Mouse (Mus musculus) heart, postnatal 0 days (tissue): ENCODE data around the gene Siah2. TPM values are rescaled to one million over a fixed set of nuclear protein-coding genes. Genes with fewer than 3 reads are reported as not detected.
A peak's percentile ranks its signal among the peaks of the same experiment; 100 is the strongest.

Experiments used
- ATAC-seq: fragments of 200-750 bp; cut with Nextera tagmentation; 2 replicates; pipeline ENCODE4 v1.8.0; 2017; ENCODE audit warnings: low read depth, moderate number of reproducible peaks, moderate library complexity; ENCODE audit not compliant: insufficient read depth
- DNase-seq: peaks from one replicate; pipeline ENCODE4 v3.0.0-alpha.2; 2016; ENCODE audit warnings: low spot score
- H3K27ac ChIP-seq: fragments of 300-500 bp; sonication (generic); 2 replicates; pipeline ENCODE4 v1.5.1; 2014; ENCODE audit warnings: low read depth, mild to moderate bottlenecking
- H3K27me3 ChIP-seq: fragments of 300-500 bp; sonication (generic); 2 replicates; pipeline ENCODE4 v1.6.1; 2014; ENCODE audit warnings: low read length, mixed read lengths; ENCODE audit not compliant: control insufficient read depth, insufficient read depth
- H3K36me3 ChIP-seq: fragments of 300-500 bp; sonication (generic); replicated peaks from 2 replicates; pipeline ENCODE4 v1.6.1; 2014; ENCODE audit warnings: low read length, mixed read lengths; ENCODE audit not compliant: control insufficient read depth, insufficient read depth
- H3K4me1 ChIP-seq: fragments of 300-500 bp; sonication (generic); 2 replicates; pipeline ENCODE4 v1.6.1; 2014; ENCODE audit warnings: antibody characterized with exemption; ENCODE audit not compliant: control insufficient read depth, insufficient read depth
- H3K4me2 ChIP-seq: fragments of 300-500 bp; sonication (generic); 2 replicates; pipeline ENCODE4 v1.6.1; 2014; ENCODE audit warnings: low read depth, mild to moderate bottlenecking, low read length, moderate library complexity
- H3K4me3 ChIP-seq: fragments of 300-500 bp; sonication (generic); 2 replicates; pipeline ENCODE4 v1.5.1; 2014; ENCODE audit warnings: low read depth, low read length
- H3K9ac ChIP-seq: fragments of 300-500 bp; sonication (generic); replicated peaks from 2 replicates; pipeline ENCODE4 v1.6.1; 2014; ENCODE audit warnings: low read depth, low read length, mixed read lengths
- H3K9me3 ChIP-seq: fragments of 300-500 bp; sonication (generic); replicated peaks from 2 replicates; pipeline ENCODE4 v1.6.1; 2016; ENCODE audit warnings: low read length; ENCODE audit not compliant: control insufficient read depth
- CTCF ChIP-seq: IDR thresholded peaks from 2 replicates; pipeline ENCODE4 v1.5.1; 2016; ENCODE audit warnings: antibody characterized with exemption, control low read depth, low read depth
- EP300 ChIP-seq: IDR thresholded peaks from 2 replicates; pipeline ENCODE4 v1.6.1; 2016; ENCODE audit warnings: antibody characterized with exemption, low read depth
- WGBS: fragments of 180-500 bp; shearing (Covaris S2); extraction: QIAGEN DNeasy Blood & Tissue Kit; methylation state at CpG from one replicate; pipeline ENCODE4 v1.1.7; 2014; 5-methylcytosine and 5-hydroxymethylcytosine counted together
- polyA plus RNA-seq: library from polyadenylated mRNA; unstranded; fragments of >200 nt; fragmentation: Nextera tagmentation; extraction: Ambion mirVana; gene quantifications from 2 replicates; pipeline ENCODE4 v1.2.1, GENCODE M21; 2015
- total RNA-seq: library from RNA; depleted of rRNA; stranded (reverse); fragments of >200 nt; gene quantifications from 2 replicates; pipeline ENCODE4 v1.2.3, GENCODE M21; 2014; ENCODE audit warnings: low replicate concordance

The Siah2 gene
- total and polyA plus RNA-seq, 2 experiments from 2014 or later = 5.1 to 14.5 TPM

DNA sequence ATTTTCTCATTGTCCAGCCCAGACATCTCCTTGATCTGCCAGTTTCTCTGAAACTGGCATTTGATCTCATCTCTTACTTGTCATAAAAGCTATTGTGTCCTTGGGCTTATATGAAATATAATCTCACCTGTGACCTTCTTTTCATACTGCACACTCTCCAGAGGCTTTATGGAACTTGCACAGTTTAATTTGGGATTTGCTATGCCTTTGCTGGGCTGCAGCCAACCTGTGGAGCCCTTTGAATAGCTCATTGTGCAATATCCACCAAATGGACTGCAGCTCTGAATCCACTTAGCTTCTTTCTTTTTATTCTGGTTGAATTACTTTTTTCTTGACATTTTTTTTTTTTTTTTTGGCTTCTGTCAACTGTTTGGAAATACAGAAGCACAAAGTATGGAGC, 37.3 kb upstream of the Siah2 start:
- Histone ChIP-seq H3K36me3 (no peaks in the 10 kb centered on the region), H3K4me1 (no peaks in the 10 kb centered on the region), H3K27me3 (no peaks in the 10 kb centered on the region), H3K4me2 (no peak overlapping the region), H3K27ac (no peak overlapping the region), H3K9ac (no peak overlapping the region), H3K9me3 (no peaks in the 10 kb centered on the region), H3K4me3 (no peak overlapping the region)
- TF ChIP-seq CTCF (no peak), EP300 (no peak)
- ATAC-seq = no peak
- no peak for DNase-seq

DNA sequence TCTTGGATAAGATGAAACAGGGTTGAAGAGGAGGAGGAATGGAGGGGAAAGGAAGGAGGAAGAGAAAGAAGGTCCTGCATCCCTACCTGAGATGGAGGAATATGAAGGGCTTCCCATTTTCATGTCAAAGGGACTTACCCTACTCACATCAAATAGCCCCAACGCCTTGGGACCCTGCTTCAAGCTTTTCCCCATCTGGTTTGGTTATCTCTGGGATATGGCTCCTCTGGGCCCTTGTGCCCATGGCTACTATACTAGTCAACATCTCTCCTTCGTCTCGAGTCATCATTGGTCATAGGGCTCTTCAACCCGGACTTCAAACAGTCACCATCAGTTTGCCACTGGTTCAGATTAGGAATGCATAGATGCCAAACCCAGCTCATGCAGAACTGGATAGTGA, 35.4 kb upstream of the Siah2 start:
- WGBS = 84% methylated on average over 4 of the region's 4 CpGs
- ATAC-seq = no peak
- H3K36me3 ChIP-seq = no peaks in the 10 kb centered on the region
- no peak overlapping the region for H3K9ac ChIP-seq
- H3K4me1 ChIP-seq = no peaks in the 10 kb centered on the region
- no peaks in the 10 kb centered on the region for H3K9me3 ChIP-seq
- H3K27me3 ChIP-seq = no peaks in the 10 kb centered on the region
- no peak overlapping the region for H3K4me2 ChIP-seq
- H3K27ac ChIP-seq = no peak overlapping the region
- TF ChIP-seq EP300 = no peak
- no peak for TF ChIP-seq CTCF
- no peak for DNase-seq
- H3K4me3 ChIP-seq = no peak overlapping the region

DNA sequence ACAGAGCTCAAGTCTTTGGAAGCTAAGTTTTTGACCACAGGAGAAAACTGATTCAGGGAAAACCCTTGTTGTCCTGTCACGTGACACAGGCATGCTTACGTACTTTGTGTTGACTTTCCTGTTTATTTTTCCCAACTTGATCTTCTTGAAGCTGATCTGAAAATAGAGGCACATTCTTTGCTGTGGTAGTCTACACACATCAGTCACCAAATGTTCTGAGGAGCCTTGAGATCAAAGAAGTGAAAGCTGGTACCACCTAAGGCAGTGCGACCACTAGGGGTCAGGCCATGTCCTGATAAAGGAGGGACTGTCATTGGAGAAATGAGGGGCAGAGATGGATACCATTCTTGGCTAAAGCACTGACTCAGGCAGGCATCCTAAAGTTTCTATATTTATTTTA, 34.8 kb upstream of the Siah2 start:
- no peak overlapping the region for H3K27ac ChIP-seq
- H3K9me3 ChIP-seq = no peaks in the 10 kb centered on the region
- H3K9ac ChIP-seq = no peak overlapping the region
- no peak overlapping the region for H3K4me3 ChIP-seq
- TF ChIP-seq EP300 = no peak
- TF ChIP-seq CTCF = peak; percentile 66
- no peak for ATAC-seq
- H3K4me1 ChIP-seq = no peaks in the 10 kb centered on the region
- DNase-seq = peak; percentile 28
- H3K27me3 ChIP-seq = no peaks in the 10 kb centered on the region
- WGBS = 41% methylated on average over 3 of the region's 3 CpGs
- no peak overlapping the region for H3K4me2 ChIP-seq
- no peaks in the 10 kb centered on the region for H3K36me3 ChIP-seq

DNA sequence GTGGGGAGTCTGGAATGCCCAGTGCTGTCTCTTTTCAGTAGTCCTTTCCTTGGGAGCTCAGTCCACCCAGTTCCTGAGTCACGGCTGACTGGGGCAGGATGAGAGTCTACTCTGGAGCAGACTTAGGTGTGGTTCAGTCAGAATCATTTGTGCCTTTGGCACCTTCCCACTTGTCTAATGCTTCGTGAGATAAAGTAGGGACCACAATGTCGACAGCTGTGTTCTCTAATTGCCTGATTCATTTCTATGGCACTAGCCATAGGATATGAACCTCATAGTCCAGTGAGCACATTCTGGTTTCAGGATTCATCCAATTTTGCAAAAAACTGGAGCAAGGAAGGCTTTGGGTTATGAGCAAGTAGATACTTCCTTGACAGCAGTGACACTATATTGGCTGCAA, 34.2 kb upstream of the Siah2 start:
- no peaks in the 10 kb centered on the region for H3K4me1 ChIP-seq

DNA sequence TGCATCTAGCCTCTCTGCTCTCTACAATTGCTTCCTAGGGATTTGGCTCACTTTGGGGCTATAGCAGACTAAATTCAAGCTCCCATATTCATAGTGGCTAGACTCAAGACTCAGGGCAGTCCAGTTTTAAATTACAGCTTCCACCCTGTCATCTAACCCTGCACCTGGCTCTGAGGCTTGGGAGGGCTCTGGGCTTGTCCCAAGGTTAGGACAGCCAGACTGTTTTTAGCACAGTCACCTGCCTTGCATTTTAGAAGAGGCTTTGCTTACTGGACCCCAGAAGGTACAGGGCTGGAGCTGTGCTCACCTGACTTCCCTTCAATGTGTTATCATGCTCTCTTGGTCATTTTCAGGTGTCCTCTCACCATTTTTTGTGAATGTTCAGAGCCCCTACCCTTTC, 32.6 kb upstream of the Siah2 start:
- no peak overlapping the region for H3K4me2 ChIP-seq
- H3K27ac ChIP-seq = no peak overlapping the region
- no peaks in the 10 kb centered on the region for H3K27me3 ChIP-seq
- H3K9ac ChIP-seq = no peak overlapping the region
- DNase-seq (no peak), ATAC-seq (no peak)
- H3K4me3 ChIP-seq = no peak overlapping the region
- H3K4me1 ChIP-seq = no peaks in the 10 kb centered on the region
- no peak for TF ChIP-seq CTCF
- TF ChIP-seq EP300 = no peak
- H3K9me3 ChIP-seq = no peaks in the 10 kb centered on the region
- no peaks in the 10 kb centered on the region for H3K36me3 ChIP-seq

More for the DNA sequence above, 34.2 kb upstream of the Siah2 start:
- no peaks in the 10 kb centered on the region for H3K27me3 ChIP-seq
- WGBS = 60% methylated on average over 3 of the region's 3 CpGs
- H3K36me3 ChIP-seq = no peaks in the 10 kb centered on the region
- TF ChIP-seq CTCF (no peak), EP300 (no peak)
- no peak overlapping the region for H3K4me3 ChIP-seq
- no peak for ATAC-seq
- no peaks in the 10 kb centered on the region for H3K9me3 ChIP-seq
- DNase-seq = no peak
- H3K9ac ChIP-seq = no peak overlapping the region
- H3K27ac ChIP-seq = no peak overlapping the region
- H3K4me2 ChIP-seq = no peak overlapping the region

DNA sequence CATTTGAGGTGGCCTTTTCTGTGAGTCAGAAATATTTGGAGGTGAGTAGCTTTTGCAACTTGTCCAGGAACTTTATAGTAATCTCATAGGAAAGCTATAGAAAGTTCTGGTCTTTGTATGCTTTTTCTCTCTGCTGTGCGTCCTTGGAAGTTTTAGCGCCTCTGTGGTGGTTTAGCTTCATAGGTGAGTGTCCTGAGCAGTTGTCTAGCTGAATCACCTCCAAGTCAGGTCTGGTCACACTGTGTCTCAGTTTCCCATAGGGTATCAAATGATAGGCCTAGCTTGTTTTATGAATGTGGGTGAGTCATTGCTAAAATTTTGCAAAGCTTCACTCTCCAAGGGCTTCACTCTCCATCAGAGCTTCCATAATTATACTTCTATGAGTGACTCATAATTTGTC, 31.5 kb upstream of the Siah2 start:
- DNase-seq = no peak
- no peak for TF ChIP-seq EP300
- Histone ChIP-seq H3K4me1 (no peaks in the 10 kb centered on the region), H3K9me3 (no peaks in the 10 kb centered on the region), H3K4me2 (no peak overlapping the region), H3K4me3 (no peak overlapping the region), H3K9ac (no peak overlapping the region), H3K27ac (no peak overlapping the region), H3K36me3 (no peaks in the 10 kb centered on the region), H3K27me3 (no peaks in the 10 kb centered on the region)
- no peak for ATAC-seq
- WGBS = 96% methylated on average over 2 of the region's 2 CpGs
